Mouse (Mus musculus) ES-Bruce4 (cell line): Measurements from ENCODE around the gene Sipa1l1.

ENCODE experiments used
- CTCF ChIP-seq: IDR thresholded peaks from one replicate; pipeline ENCODE4 v1.8.1; 2011; ENCODE audit warnings: low read depth, low read length
- EP300 ChIP-seq: IDR thresholded peaks from 2 replicates; pipeline ENCODE4 v1.6.1; 2011; ENCODE audit warnings: low read depth, low read length; ENCODE audit not compliant: insufficient read depth

DNA sequence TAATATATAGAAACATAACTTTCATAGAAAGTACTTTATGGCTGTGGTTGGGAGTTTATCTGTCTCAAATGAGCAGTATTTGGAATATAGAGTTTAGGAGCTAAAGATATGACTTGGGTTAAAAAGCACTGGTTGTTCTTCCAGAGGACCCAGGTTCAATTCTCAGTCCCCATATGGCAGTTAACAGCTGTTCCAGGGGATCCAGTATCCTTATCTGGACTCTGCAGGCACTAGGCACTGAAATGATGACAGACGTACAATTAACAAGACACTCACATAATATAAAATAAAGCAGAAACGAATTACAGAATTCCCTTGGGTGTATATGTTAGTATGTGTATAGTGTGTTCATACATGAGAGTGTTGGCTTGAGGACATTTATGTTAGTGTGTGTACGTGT, 64.1 kb downstream of the Sipa1l1 start:
- TF ChIP-seq CTCF (no peak), EP300 (no peak)
